Mouse (Mus musculus) lung, postnatal 0 days (tissue): ENCODE data around the gene Fzr1. TPM values are rescaled to one million over a fixed set of nuclear protein-coding genes. Genes with fewer than 3 reads are reported as not detected.
A peak's percentile ranks its signal among the peaks of the same experiment; 100 is the strongest.

Experiments
- ATAC-seq: fragments of 200-750 bp; cut with Nextera tagmentation; 2 replicates; pipeline ENCODE4 v1.8.0; 2017; ENCODE audit warnings: moderate library complexity
- DNase-seq: peaks from one replicate; pipeline ENCODE4 v3.0.0-alpha.2; 2016; ENCODE audit warnings: low spot score
- H3K27ac ChIP-seq: fragments of 300-500 bp; sonication (generic); 2 replicates; pipeline ENCODE4 v1.5.1; 2014; ENCODE audit warnings: antibody characterized with exemption, mild to moderate bottlenecking, low read length, mixed read lengths
- H3K27me3 ChIP-seq: fragments of 300-500 bp; sonication (generic); replicated peaks from 2 replicates; pipeline ENCODE4 v1.6.1; 2014; ENCODE audit warnings: low read length, mixed read lengths; ENCODE audit not compliant: insufficient read depth
- H3K36me3 ChIP-seq: fragments of 300-500 bp; sonication (generic); 2 replicates; pipeline ENCODE4 v1.6.1; 2014; ENCODE audit warnings: low read length, mixed read lengths; ENCODE audit not compliant: insufficient read depth
- H3K4me1 ChIP-seq: fragments of 300-500 bp; sonication (generic); 2 replicates; pipeline ENCODE4 v1.6.1; 2014; ENCODE audit warnings: antibody characterized with exemption, low read depth, low read length, mixed read lengths; ENCODE audit not compliant: insufficient read depth
- H3K4me2 ChIP-seq: fragments of 300-500 bp; sonication (generic); replicated peaks from 2 replicates; pipeline ENCODE4 v1.6.1; 2014; ENCODE audit warnings: low read depth, mild to moderate bottlenecking, low read length, moderate library complexity, mixed read lengths
- H3K4me3 ChIP-seq: fragments of 300-500 bp; sonication (generic); 2 replicates; pipeline ENCODE4 v1.5.1; 2014; ENCODE audit warnings: low read depth, low read length
- H3K9ac ChIP-seq: fragments of 300-500 bp; sonication (generic); replicated peaks from 2 replicates; pipeline ENCODE4 v1.6.1; 2014; ENCODE audit warnings: low read depth, mild to moderate bottlenecking
- H3K9me3 ChIP-seq: fragments of 300-500 bp; sonication (generic); 2 replicates; pipeline ENCODE4 v1.6.1; 2016; ENCODE audit warnings: low read length, mixed read lengths
- CTCF ChIP-seq: IDR thresholded peaks from 2 replicates; pipeline ENCODE4 v1.5.1; 2016; ENCODE audit warnings: antibody characterized with exemption, mild to moderate bottlenecking
- EP300 ChIP-seq: IDR thresholded peaks from 2 replicates; pipeline ENCODE4 v1.6.1; 2016; ENCODE audit warnings: antibody characterized with exemption, mild to moderate bottlenecking, control low read depth
- WGBS: fragments of 180-500 bp; shearing (Covaris S2); extraction: QIAGEN DNeasy Blood & Tissue Kit; methylation state at CpG from one replicate; pipeline ENCODE4 v1.1.7; 2014; 5-methylcytosine and 5-hydroxymethylcytosine counted together
- polyA plus RNA-seq: library from polyadenylated mRNA; unstranded; fragments of >200 nt; fragmentation: Nextera tagmentation; extraction: Ambion mirVana; gene quantifications from 2 replicates; pipeline ENCODE4 v1.2.1, GENCODE M21; 2015

Gene Fzr1
- polyA plus RNA-seq, 1 experiment from 2014 or later, result 39.5 TPM

DNA sequence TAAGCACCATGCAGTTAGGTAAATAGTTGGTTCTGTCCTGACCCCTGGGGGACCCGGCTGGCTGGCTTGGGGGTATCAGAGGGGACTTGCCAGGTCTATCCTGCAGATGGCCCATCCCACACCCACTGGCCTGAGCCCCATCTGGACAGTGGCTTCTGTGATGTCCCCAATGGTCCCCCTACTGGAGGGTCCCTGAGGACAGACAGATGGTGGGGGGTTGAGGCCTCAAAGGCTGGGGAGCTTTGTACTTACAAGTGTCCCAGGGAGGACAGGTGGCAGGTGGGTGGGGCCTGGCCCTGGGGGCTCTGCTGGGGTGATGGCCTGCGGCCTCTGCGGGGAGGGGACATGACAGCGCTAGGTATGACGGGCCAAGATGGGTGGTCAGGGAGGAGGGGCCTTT lies 21.0 kb upstream of the Fzr1 start:
- H3K4me2 ChIP-seq, result no peak overlapping the region
- no peak overlapping the region for H3K27ac ChIP-seq
- peaks cover 15% of the 10 kb centered on the region for H3K4me1 ChIP-seq
- H3K9me3 ChIP-seq, result no peaks in the 10 kb centered on the region
- ATAC-seq, result no peak
- no peak overlapping the region for H3K4me3 ChIP-seq
- TF ChIP-seq EP300, result no peak
- TF ChIP-seq CTCF, result no peak
- no peaks in the 10 kb centered on the region for H3K27me3 ChIP-seq
- WGBS, result 82% methylated on average over 5 of the region's 5 CpGs
- no peak overlapping the region for H3K9ac ChIP-seq
- peaks cover 28% of the 10 kb centered on the region for H3K36me3 ChIP-seq
- no peak for DNase-seq

DNA sequence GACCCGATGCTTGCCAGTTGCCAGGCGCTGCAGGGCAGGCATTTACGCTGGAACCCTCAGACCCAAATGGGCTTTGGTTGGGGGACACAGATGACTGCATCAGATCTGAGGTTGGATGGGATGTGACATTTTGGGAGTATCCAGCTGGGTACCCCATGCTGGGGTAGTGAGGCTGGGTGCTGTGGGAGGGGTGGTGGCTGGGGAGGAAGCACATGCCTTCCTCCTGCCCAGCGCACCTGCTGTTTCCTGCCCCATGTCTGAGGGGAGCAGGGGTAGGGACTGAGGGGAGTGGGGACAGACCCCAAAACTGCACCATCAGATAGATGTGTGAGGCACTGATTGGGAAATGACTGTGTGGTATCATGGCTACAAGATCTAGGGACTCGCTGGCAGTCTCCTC lies 18.4 kb upstream of the Fzr1 start:
- Histone ChIP-seq H3K9me3 (no peaks in the 10 kb centered on the region), H3K27ac (no peak overlapping the region), H3K9ac (no peak overlapping the region), H3K4me2 (no peak overlapping the region), H3K36me3 (peaks cover 22% of the 10 kb centered on the region; the same call in 1 of the 2 replicates), H3K4me1 (peaks cover 12% of the 10 kb centered on the region), H3K4me3 (no peak overlapping the region), H3K27me3 (no peaks in the 10 kb centered on the region)
- 82% methylated on average over 5 of the region's 5 CpGs for WGBS
- DNase-seq (peak; percentile 4), ATAC-seq (no peak)
- TF ChIP-seq CTCF, result no peak
- TF ChIP-seq EP300, result no peak

DNA sequence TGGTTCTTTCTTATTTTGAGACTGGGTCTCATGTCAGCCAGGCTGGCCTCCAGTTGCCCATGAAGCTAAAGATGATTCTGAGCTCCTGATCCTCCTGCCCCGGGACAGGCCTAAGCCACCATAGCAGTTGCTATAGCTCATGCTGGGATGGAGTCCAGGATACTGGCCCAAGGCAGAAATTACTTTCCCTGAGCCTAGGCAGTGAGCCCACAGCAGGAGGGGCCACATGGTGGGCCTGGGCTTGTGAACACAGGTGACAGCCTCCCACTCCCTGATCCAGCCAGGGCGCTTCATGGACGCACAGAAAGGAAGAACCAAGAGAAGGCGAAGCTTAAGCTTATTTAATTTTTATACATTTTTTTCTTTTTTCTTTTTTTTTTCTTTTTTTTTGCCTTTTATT lies 17.5 kb upstream of the Fzr1 start:
- ATAC-seq, result no peak
- WGBS, result 87% methylated on average over 4 of the region's 4 CpGs
- Histone ChIP-seq H3K9ac (no peak overlapping the region), H3K4me3 (no peak overlapping the region), H3K27ac (no peak overlapping the region), H3K36me3 (peaks cover 22% of the 10 kb centered on the region; the same call in 1 of the 2 replicates), H3K4me2 (no peak overlapping the region), H3K9me3 (no peaks in the 10 kb centered on the region), H3K4me1 (peaks cover 5% of the 10 kb centered on the region), H3K27me3 (no peaks in the 10 kb centered on the region)
- TF ChIP-seq CTCF, result no peak
- no peak for TF ChIP-seq EP300
- DNase-seq, result no peak

DNA sequence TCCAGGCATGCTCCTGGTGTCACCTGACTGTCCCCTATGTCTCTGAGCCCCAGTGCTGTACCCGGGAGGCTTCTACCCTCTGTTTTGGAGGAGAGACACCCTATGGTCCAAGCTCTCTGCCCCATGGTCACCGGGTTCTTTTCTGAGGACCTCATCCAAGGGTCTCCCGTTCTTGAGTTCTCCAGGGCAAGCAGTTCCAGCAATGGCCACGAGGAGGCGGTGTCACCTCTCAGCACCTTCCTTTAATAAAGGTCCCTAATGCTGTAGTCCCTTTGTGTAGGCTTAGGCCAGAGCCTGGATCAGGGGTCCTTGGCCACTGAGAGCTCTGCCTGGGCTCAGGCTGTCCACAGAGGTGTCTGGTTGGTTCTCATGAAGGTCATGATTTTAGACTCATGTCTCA lies 16.8 kb upstream of the Fzr1 start:
- no peak overlapping the region for H3K4me2 ChIP-seq
- H3K4me3 ChIP-seq, result no peak overlapping the region
- DNase-seq (peak; percentile 63), ATAC-seq (peak; percentile 25)
- TF ChIP-seq CTCF (peak; percentile 96), EP300 (no peak)
- 13% methylated on average over 5 of the region's 5 CpGs for WGBS
- no peak overlapping the region for H3K9ac ChIP-seq
- H3K27me3 ChIP-seq, result no peaks in the 10 kb centered on the region
- H3K9me3 ChIP-seq, result no peaks in the 10 kb centered on the region
- no peak overlapping the region for H3K27ac ChIP-seq
- H3K4me1 ChIP-seq, result peaks cover 5% of the 10 kb centered on the region
- peaks cover 18% of the 10 kb centered on the region; the same call in 1 of the 2 replicates for H3K36me3 ChIP-seq

DNA sequence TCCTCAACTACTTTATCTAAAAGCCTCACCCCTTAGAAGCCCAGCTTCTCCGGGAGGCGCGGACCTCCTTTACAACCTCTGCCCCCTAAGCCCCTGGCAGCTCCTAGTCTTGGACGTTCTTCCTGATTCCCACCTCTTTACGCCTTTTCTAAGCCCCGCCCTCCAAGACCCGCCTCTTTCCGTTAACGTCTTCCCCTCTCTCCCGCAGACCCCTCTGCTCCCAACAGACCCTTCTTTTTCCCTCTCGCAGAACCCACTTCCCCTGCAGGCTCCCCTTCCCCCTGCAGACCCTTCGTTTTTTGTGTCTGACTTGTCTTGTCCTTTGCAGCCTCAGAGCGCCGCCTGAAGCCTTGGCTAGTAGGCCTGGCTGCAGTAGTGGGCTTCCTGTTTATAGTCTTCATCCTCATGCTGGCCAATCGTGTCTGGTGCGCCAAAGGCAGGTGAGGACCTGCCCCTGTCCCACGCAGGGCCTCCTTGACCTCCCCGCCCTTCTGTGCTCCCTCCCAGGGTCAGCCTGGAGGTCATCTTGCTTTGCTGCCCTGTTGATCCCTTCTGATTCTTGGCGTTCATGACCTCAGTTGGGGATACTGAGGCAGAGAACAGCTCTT lies 15.2 kb upstream of the Fzr1 start:
- H3K27ac ChIP-seq, result no peak overlapping the region
- ATAC-seq (peak; percentile 21), DNase-seq (peak; percentile 64)

DNA sequence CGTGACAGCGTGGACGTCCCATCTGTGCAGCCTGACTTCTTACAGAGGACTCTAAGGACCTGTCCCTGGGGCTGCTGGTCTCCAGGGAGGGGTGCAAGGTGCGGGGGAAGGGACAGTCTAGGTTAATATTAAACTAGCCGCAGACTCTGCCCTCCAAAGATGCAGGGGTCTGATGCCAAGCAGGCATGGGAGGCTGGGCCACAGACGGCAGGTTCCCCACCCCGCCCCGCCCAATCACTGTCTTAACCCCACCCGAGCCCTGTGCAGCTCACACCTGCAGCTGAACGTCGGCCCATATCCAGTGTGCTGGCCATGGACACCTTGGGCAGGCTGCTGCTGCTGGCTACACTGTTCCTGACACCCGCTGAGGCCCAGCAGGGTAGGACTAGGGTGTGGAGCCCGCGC lies 14.5 kb upstream of the Fzr1 start, which contains the start of gene Smim24:
TSS of gene Smim24 (plus strand) at position 271 of the 405 bp plus-strand sequence.
- Histone ChIP-seq H3K27ac (no peak within 1 kb of the TSS), H3K4me1 (peaks cover 9% of the 10 kb centered on the region), H3K9me3 (no peaks in the 10 kb centered on the region), H3K9ac (peak within 1 kb of the TSS; percentile 45), H3K36me3 (no peaks in the 10 kb centered on the region; the same call in 1 of the 2 replicates), H3K4me3 (peak within 1 kb of the TSS; percentile 22; the same call in 1 of the 2 replicates), H3K4me2 (peak within 1 kb of the TSS; percentile 52), H3K27me3 (no peaks in the 10 kb centered on the region)
- 49% methylated on average over 14 of the region's 14 CpGs for WGBS
- ATAC-seq (no peak), DNase-seq (no peak)
- TF ChIP-seq EP300, result no peak
- TF ChIP-seq CTCF, result no peak

More for the DNA sequence above, 15.2 kb upstream of the Fzr1 start:
- no peaks in the 10 kb centered on the region for H3K27me3 ChIP-seq
- H3K9me3 ChIP-seq, result no peaks in the 10 kb centered on the region
- H3K4me3 ChIP-seq, result peak overlapping the region; percentile 22; the same call in 1 of the 2 replicates
- 0 out of 2 replicates have a peak, but pooled peaks cover 6% of the 10 kb centered on the region for H3K36me3 ChIP-seq
- peak overlapping the region; percentile 45 for H3K9ac ChIP-seq
- no peak for TF ChIP-seq EP300
- no peak; the same call in 1 of the 2 replicates for TF ChIP-seq CTCF
- 7% methylated on average over 17 of the region's 19 CpGs for WGBS
- H3K4me2 ChIP-seq, result peak overlapping the region; percentile 52
- H3K4me1 ChIP-seq, result peaks cover 9% of the 10 kb centered on the region
